Mouse (Mus musculus): ENCODE results near the gene Ifnb1. TPM values are rescaled to one million over a fixed set of nuclear protein-coding genes. Genes with fewer than 3 reads are reported as not detected.

Gene Ifnb1
- total RNA-seq, 2 experiments from 2014 or later = not detected

DNA sequence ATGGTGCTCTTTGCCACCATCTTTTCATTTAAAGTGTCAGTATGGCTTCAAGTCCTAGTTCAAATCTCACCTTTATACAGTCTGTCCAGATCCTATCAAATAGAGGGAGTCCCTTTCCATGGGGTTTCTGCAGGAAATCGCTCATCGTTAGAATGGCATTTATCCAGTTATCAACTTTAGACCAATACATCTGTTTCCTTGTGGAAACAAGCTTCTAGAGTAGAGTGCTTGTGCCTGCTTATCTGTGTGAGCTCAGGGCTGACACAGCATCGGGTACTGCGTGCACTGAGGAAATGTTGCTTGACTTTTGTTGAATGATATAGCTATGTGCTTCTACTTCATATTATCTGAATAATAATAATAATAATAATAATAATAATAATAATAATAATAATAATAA lies 8.8 kb downstream of the Ifnb1 start:
- no peak for ATAC-seq (replicated peaks; ENCODE audit: poor library complexity, severe bottlenecking)

DNA sequence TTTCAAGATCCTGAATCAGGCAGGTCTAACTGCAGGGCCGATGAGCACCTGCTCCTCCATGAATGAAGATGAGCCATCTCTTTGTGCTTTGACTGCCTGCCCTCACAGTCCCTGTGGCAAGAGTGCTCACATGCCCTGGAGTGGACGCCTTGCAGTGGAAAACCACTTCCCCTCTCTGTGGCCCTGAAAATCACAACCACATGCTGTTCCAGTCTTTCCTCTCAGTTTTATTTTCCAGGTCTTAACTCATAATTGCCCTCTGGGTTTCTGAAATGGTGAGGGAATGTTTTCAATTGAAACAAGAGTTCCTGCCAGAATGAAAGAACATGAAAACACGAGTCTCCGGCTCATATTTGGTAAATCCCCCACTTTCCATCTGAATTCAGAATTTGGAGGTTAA lies 18.8 kb downstream of the Ifnb1 start:
- ATAC-seq (replicated peaks; ENCODE audit: poor library complexity, severe bottlenecking) = peak; percentile 97

DNA sequence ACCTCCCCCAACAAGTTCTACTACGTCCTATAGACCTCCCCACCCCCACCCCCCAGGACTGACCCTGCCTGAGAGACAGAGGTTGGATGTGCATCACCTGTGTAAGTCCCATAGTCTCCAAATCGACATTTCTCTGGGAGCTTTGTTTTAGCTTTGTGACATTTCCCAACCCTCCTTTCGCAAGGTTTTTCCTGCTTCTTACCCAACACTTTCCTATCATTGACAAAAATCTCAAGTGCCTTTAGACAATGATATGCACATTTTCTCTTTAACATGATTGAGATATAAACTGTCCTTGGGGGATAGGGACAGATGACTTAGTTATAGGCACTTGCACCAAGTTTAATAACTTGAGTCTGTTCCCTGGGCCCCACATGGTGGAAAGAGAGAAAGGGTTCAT lies 21.3 kb downstream of the Ifnb1 start:
- peak; percentile 63 for ATAC-seq (replicated peaks; ENCODE audit: poor library complexity, severe bottlenecking)

DNA sequence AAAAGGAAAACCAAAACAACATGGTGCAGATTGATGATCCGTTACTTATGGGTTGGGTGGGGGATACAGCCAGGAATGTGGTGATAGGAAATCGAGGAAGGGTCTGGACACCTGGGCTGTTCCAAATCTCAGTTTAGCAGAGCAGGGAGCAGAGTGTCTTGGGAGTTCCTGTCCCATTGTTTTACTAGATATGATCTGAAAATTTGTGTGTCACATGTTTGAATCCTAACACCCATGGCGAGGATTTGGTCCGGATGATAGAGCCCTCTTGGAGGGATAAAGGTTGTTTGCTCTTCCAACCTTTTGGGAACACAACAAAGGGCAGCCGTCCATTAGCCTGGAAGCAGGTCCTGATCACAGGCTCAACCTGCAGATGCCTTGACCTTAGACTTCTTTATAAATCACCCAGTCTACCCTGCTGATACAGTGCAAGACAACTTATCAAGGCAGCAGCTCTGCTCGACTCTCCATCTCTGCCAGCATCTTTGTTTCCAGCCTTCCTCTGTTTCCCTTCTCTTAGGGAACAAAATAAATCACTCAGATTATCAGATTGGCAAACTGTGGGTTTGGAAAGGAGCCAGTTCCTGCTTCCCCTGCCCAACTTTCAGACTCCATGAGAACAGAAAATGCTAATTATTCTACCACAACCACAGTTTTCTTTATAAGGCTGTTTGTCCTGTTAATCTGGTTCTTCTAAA lies 26.1 kb downstream of the Ifnb1 start:
- ATAC-seq (replicated peaks; ENCODE audit: poor library complexity, severe bottlenecking) = peak; percentile 69

DNA sequence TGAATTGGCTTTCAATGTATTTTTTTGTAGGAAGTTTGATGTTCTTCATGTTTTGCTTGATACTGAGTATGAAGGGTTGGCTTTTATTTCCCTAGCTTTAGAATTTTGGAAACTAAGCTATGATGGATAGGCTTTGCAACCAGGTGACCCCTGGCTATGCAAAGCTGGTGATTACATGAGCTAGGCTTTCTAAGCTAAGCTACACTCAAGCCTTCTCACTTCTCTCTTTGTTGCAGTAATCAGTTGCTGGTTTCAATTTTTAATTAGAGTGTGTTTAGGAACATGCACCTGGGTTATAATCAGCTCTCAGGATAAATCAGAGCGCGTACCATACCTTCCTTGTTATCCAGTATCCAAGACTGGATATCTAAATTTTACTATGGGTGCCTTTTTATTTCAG lies 33.0 kb downstream of the Ifnb1 start:
- no peak for ATAC-seq (replicated peaks; ENCODE audit: poor library complexity, severe bottlenecking)

DNA sequence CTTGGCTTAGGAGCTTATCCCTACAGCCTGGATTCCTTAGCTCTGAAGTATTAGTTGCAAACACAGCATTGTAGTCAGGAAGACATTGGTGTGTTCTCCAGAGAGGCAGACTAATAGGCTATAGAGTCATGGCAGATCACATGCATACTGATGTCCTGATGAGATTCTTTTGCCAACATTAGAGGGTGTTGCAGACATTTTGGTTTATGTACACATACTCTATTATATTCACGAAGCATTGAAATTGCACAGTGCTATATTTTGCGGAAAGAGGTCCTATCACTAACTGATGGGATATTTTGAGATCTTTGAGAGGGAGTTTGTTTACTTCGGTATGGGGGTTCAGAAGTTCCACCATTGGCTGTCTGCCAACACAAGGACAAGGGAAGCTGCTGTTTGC lies 34.5 kb downstream of the Ifnb1 start:
- ATAC-seq (replicated peaks; ENCODE audit: poor library complexity, severe bottlenecking) = no peak

DNA sequence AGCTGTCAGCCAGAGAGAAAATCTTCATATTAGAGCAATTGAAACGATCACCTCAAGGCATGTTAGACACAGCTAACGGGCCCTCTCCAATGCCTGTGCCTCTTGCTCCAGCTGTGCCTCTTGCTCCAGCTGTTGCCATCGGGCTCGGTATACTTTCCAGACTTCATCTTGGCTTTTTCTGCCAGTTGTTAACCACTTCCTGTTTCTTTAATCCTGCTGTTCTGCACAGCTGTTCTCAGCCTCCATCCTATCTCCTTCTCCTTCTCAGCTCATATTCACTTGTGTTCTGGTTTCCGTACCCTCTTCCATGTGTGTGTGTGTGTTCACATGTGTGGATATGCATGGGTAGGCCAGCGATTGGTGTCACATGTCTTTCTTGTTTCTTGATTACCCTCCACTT lies 42.4 kb downstream of the Ifnb1 start:
- peak; percentile 82 for ATAC-seq (replicated peaks; ENCODE audit: poor library complexity, severe bottlenecking)

DNA sequence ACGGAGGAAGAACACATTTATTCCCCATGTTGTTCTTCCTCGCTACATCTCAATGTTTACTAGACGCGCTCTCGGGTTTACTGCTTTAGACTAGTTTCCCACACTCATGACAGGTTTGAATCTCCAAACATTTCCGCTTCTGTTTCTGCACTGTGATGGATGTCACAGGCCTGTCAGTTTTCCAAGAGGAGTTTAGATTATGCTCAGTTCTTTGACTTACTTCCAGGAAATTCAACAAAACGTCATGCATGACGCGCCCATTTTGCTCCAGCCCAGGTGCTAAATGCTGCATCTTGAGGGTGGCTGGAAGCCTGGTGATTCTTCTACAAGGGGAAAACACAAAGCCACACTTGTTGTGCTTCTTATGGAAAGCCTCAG lies 43.8 kb downstream of the Ifnb1 start:
- no peak for ATAC-seq (replicated peaks; ENCODE audit: poor library complexity, severe bottlenecking)

DNA sequence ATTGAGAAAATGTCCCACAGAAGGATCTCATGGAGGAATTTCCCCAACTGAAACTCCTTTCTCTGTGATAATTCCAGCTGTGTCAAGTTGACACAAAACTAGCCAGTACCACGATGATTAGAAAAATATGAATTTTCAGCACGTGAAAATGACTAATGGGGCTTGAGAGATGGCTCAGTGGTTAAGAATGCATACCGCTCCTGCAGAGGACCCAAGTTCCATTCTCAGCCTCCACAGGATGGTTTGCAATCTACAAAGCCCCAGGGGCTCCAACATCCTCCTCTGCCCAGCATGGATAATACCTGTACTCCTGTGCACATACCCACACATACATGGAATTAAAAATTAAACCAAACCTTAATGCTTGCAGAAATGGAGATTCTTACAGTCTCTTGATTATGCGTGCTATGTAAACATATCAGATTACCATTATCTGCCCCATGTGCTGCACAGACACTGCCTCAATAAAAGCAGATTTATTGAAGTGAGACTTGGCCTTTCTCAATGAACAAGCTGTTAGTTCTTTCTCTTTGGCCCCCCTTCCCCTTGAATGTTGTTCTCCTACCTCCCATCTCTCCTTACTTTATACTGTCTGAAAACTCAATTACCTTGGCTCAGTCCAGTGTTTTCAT lies 44.3 kb downstream of the Ifnb1 start:
- ATAC-seq (replicated peaks; ENCODE audit: poor library complexity, severe bottlenecking) = no peak

DNA sequence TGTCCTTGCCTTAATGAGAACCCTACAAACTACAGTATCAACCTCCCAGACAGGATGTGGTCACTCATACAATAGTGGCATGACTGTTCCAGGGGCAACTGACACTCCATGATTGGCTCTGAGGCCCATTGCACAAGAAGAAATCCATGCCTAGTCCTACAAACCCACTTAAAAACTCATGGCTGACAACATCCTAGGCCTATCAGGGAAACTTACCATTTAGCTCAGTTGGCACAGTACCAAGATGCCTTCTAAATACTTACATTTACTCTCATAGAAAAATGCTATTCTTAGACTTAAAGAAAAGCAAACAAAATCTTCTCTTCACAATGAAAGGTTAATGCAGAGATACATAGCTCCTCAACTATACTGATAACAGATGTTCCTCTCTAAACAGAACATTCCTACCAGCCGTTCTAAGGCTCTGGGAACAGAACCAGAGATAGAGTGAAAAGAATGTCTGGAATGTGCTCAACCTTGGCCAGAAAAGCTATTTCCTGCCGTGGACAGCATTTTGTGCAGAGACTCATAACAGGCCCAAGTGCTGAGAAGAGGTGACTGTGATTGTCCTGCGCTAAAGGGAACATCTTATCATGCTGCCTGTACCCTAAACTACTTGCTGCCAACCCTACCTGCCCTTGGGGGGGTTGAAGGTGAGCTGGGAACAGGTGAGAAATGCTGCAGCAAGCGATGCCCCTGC lies 45.9 kb downstream of the Ifnb1 start:
- ATAC-seq (replicated peaks; ENCODE audit: poor library complexity, severe bottlenecking) = no peak

DNA sequence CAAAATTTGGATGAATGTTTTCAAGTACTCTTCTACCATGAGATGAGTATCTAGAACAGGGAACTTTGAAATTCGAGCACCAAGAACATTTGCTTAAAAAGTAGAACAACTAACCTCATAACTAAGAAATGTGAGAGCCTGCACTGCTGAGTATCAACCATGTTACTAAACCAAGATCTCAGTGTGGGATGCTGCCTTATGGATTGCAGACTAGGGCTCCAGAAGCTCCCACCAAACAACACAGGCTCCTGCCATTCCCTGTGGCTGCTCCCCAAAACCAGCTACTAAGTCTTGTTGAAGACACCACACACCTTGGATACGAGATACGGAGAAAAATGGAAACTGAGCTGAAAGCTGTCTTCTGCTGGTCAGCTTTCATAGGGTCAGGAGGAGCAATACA lies 46.5 kb downstream of the Ifnb1 start:
- ATAC-seq (replicated peaks; ENCODE audit: poor library complexity, severe bottlenecking) = no peak

Other genes starting within 250 kb of the Ifnb1 start
- 1.8 and 4.9 TPM in 2 replicates for gene Hacd4, start 83.8 kb downstream of the Ifnb1 start, total RNA-seq (2014; fragmentation: Nextera tagmentation)
- 2.7 and 2.8 TPM in 2 replicates for gene Hacd4, start 83.8 kb downstream of the Ifnb1 start, total RNA-seq (2017)
- not detected in 2 replicates for gene Ifna15, start 35.5 kb upstream of the Ifnb1 start, total RNA-seq (2014; fragmentation: Nextera tagmentation)
- gene Ifna15, start 35.5 kb upstream of the Ifnb1 start, total RNA-seq (2017) = not detected in 2 replicates
- not detected in 2 replicates for gene Ifna14, start 49.0 kb upstream of the Ifnb1 start, total RNA-seq (2014; fragmentation: Nextera tagmentation)
- not detected in 2 replicates for gene Ifna14, start 49.0 kb upstream of the Ifnb1 start, total RNA-seq (2017)
- not detected in 2 replicates for gene Ifna9, start 69.6 kb upstream of the Ifnb1 start, total RNA-seq (2014; fragmentation: Nextera tagmentation)
- not detected in 2 replicates for gene Ifna9, start 69.6 kb upstream of the Ifnb1 start, total RNA-seq (2017)
- gene Ifna12, start 80.6 kb upstream of the Ifnb1 start, total RNA-seq (2014; fragmentation: Nextera tagmentation) = not detected in 2 replicates
- gene Ifna12, start 80.6 kb upstream of the Ifnb1 start, total RNA-seq (2017) = not detected in 2 replicates
- gene C87499, start 111.6 kb upstream of the Ifnb1 start, total RNA-seq (2014; fragmentation: Nextera tagmentation) = not detected in 2 replicates
- gene C87499, start 111.6 kb upstream of the Ifnb1 start, total RNA-seq (2017) = not detected in 2 replicates
- gene Ifna13, start 121.7 kb upstream of the Ifnb1 start, total RNA-seq (2014; fragmentation: Nextera tagmentation) = not detected in 2 replicates
- not detected in 2 replicates for gene Ifna13, start 121.7 kb upstream of the Ifnb1 start, total RNA-seq (2017)
- gene Ifna16, start 154.2 kb upstream of the Ifnb1 start, total RNA-seq (2014; fragmentation: Nextera tagmentation) = not detected in 2 replicates
- gene Ifna16, start 154.2 kb upstream of the Ifnb1 start, total RNA-seq (2017) = not detected in 2 replicates
- not detected in 2 replicates for gene Ifna2, start 161.1 kb upstream of the Ifnb1 start, total RNA-seq (2014; fragmentation: Nextera tagmentation)
- gene Ifna2, start 161.1 kb upstream of the Ifnb1 start, total RNA-seq (2017) = not detected in 2 replicates
- not detected in 2 replicates for gene Ifnab, start 168.6 kb upstream of the Ifnb1 start, total RNA-seq (2014; fragmentation: Nextera tagmentation)
- not detected in 2 replicates for gene Ifnab, start 168.6 kb upstream of the Ifnb1 start, total RNA-seq (2017)
- gene Gm26566, start 199.0 kb upstream of the Ifnb1 start, total RNA-seq (2014; fragmentation: Nextera tagmentation) = not detected in 2 replicates
- 0.69 TPM in 1 of 2 replicates, not detected in the other for gene Gm26566, start 199.0 kb upstream of the Ifnb1 start, total RNA-seq (2017)
- gene Klhl9, start 199.7 kb upstream of the Ifnb1 start, total RNA-seq (2014; fragmentation: Nextera tagmentation) = 33.5 and 45.5 TPM in 2 replicates
- gene Klhl9, start 199.7 kb upstream of the Ifnb1 start, total RNA-seq (2017) = 72.4 and 96.0 TPM in 2 replicates
- not detected in 2 replicates for gene Gm13271, start 232.1 kb upstream of the Ifnb1 start, total RNA-seq (2014; fragmentation: Nextera tagmentation)
- gene Gm13271, start 232.1 kb upstream of the Ifnb1 start, total RNA-seq (2017) = not detected in 2 replicates
- gene Gm13283, start 237.3 kb upstream of the Ifnb1 start, total RNA-seq (2014; fragmentation: Nextera tagmentation) = 0.49 TPM in 1 of 2 replicates, not detected in the other
- 0.21 TPM in 1 of 2 replicates, not detected in the other for gene Gm13283, start 237.3 kb upstream of the Ifnb1 start, total RNA-seq (2017)